Mouse (Mus musculus) heart, postnatal 0 days (tissue): ENCODE measurements around the gene Vmn1r85. TPM values are rescaled to one million over a fixed set of nuclear protein-coding genes. Genes with fewer than 3 reads are reported as not detected.

Experiments
- ATAC-seq: fragments of 200-750 bp; cut with Nextera tagmentation; 2 replicates; pipeline ENCODE4 v1.8.0; 2017; ENCODE audit warnings: low read depth, moderate number of reproducible peaks, moderate library complexity; ENCODE audit not compliant: insufficient read depth
- DNase-seq: peaks from one replicate; pipeline ENCODE4 v3.0.0-alpha.2; 2016; ENCODE audit warnings: low spot score
- H3K27ac ChIP-seq: fragments of 300-500 bp; sonication (generic); 2 replicates; pipeline ENCODE4 v1.5.1; 2014; ENCODE audit warnings: low read depth, mild to moderate bottlenecking
- H3K27me3 ChIP-seq: fragments of 300-500 bp; sonication (generic); 2 replicates; pipeline ENCODE4 v1.6.1; 2014; ENCODE audit warnings: low read length, mixed read lengths; ENCODE audit not compliant: control insufficient read depth, insufficient read depth
- H3K36me3 ChIP-seq: fragments of 300-500 bp; sonication (generic); replicated peaks from 2 replicates; pipeline ENCODE4 v1.6.1; 2014; ENCODE audit warnings: low read length, mixed read lengths; ENCODE audit not compliant: control insufficient read depth, insufficient read depth
- H3K4me1 ChIP-seq: fragments of 300-500 bp; sonication (generic); 2 replicates; pipeline ENCODE4 v1.6.1; 2014; ENCODE audit warnings: antibody characterized with exemption; ENCODE audit not compliant: control insufficient read depth, insufficient read depth
- H3K4me2 ChIP-seq: fragments of 300-500 bp; sonication (generic); 2 replicates; pipeline ENCODE4 v1.6.1; 2014; ENCODE audit warnings: low read depth, mild to moderate bottlenecking, low read length, moderate library complexity
- H3K4me3 ChIP-seq: fragments of 300-500 bp; sonication (generic); 2 replicates; pipeline ENCODE4 v1.5.1; 2014; ENCODE audit warnings: low read depth, low read length
- H3K9ac ChIP-seq: fragments of 300-500 bp; sonication (generic); replicated peaks from 2 replicates; pipeline ENCODE4 v1.6.1; 2014; ENCODE audit warnings: low read depth, low read length, mixed read lengths
- H3K9me3 ChIP-seq: fragments of 300-500 bp; sonication (generic); replicated peaks from 2 replicates; pipeline ENCODE4 v1.6.1; 2016; ENCODE audit warnings: low read length; ENCODE audit not compliant: control insufficient read depth
- CTCF ChIP-seq: IDR thresholded peaks from 2 replicates; pipeline ENCODE4 v1.5.1; 2016; ENCODE audit warnings: antibody characterized with exemption, control low read depth, low read depth
- EP300 ChIP-seq: IDR thresholded peaks from 2 replicates; pipeline ENCODE4 v1.6.1; 2016; ENCODE audit warnings: antibody characterized with exemption, low read depth
- WGBS: fragments of 180-500 bp; shearing (Covaris S2); extraction: QIAGEN DNeasy Blood & Tissue Kit; methylation state at CpG from one replicate; pipeline ENCODE4 v1.1.7; 2014; 5-methylcytosine and 5-hydroxymethylcytosine counted together
- polyA plus RNA-seq: library from polyadenylated mRNA; unstranded; fragments of >200 nt; fragmentation: Nextera tagmentation; extraction: Ambion mirVana; gene quantifications from 2 replicates; pipeline ENCODE4 v1.2.1, GENCODE M21; 2015
- total RNA-seq: library from RNA; depleted of rRNA; stranded (reverse); fragments of >200 nt; gene quantifications from 2 replicates; pipeline ENCODE4 v1.2.3, GENCODE M21; 2014; ENCODE audit warnings: low replicate concordance

Gene Vmn1r85
- total and polyA plus RNA-seq, 2 experiments from 2014 or later: not detected

DNA sequence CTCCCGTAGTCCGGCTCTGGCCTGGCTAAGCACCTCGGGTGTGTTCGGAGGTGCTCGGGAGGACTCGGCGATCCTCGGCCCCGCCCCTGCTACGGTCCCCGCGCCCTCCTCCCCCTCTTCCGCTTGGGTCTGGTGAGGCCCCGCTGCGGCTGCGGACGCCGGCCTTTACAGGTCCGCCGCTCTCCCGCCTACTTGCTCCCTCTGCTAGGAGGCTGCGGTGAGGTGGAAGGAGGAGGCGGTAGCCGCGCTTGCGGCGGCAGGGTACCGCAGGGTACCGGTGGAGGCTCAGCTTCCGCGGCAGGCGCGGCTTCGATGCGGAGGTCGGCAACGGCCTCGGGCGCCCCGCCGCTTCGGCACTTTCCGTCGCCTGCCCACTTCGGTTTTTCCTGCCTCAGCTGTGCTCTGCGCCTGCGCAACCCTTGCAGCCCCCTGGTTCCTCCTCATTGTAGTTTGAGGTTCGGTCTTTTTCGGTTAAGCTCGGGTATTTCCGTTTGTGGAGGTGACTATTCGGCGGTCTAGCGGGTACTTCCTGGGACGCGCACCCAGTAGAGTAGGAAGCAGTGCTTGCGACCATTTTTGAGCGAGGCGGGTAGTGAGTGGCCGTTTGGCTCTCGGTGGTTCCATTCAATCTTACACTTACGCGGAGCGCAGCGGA lies 56.9 kb downstream of the Vmn1r85 start, which contains the start of gene Ube2m:
TSS of gene Ube2m (minus strand) at position 375 of the 655 bp plus-strand sequence.
- under 1% methylated on average over 65 of the region's 65 CpGs for WGBS
- Histone ChIP-seq H3K4me2 (peak within 1 kb of the TSS; percentile 87), H3K27me3 (peaks cover 3% of the 10 kb centered on the region; the same call in 1 of the 2 replicates), H3K4me1 (peaks cover 32% of the 10 kb centered on the region), H3K36me3 (peaks cover 8% of the 10 kb centered on the region), H3K4me3 (peak within 1 kb of the TSS; percentile 92), H3K27ac (peak within 1 kb of the TSS; percentile 100), H3K9ac (peak within 1 kb of the TSS; percentile 98), H3K9me3 (no peaks in the 10 kb centered on the region)
- peak; percentile 95 for DNase-seq
- TF ChIP-seq CTCF: no peak
- 0 out of 2 replicates have a peak, but pooled peaks have one; percentile 24 for TF ChIP-seq EP300
- ATAC-seq: peak; percentile 92

DNA sequence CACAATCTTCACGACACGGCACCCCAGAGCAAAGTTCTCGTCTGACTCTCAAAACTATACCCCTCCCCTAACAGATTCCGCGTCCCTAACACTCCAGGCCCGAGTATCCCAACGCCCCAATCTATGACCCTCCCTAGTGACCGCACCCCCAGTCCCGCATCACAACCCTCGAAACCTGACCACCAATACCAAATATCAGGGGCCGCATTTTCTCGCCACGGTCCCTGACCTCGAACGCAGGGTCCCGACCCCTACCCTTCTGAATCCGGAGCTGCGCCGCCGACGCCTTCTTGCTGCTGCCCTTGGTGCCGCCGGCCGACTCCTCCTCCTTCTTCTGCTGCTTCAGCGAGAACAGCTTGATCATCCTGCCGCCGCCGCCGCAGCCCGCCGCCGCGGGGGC lies 57.6 kb downstream of the Vmn1r85 start:
- under 1% methylated on average over 32 of the region's 33 CpGs for WGBS

DNA sequence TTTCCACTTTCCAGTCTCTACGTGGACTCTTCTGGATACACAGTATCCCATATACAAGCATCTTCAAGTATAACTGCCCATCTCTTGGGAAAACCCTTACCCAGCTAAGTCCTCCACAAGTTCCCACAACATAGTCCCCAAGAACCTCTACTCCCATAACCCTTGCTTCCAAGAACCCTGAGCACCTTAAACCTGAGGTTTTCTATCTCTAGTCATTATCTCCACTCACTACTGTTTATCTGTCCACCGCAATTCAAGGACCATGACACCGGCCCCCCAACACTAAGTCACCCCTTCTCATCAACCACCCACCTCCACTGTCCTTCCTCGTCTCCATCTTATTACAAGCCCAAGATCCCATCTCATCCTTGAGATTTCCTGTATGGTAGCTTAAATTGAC lies 58.2 kb downstream of the Vmn1r85 start:
- ATAC-seq: no peak
- Histone ChIP-seq H3K4me2 (peak overlapping the region; percentile 87), H3K4me3 (peak overlapping the region; percentile 92), H3K36me3 (peaks cover 21% of the 10 kb centered on the region), H3K27ac (peak overlapping the region; percentile 100), H3K9ac (peak overlapping the region; percentile 98), H3K4me1 (peaks cover 32% of the 10 kb centered on the region), H3K9me3 (no peaks in the 10 kb centered on the region), H3K27me3 (no peaks in the 10 kb centered on the region; the same call in 1 of the 2 replicates)
- WGBS: 17% methylated on average over 4 of the region's 4 CpGs
- no peak for DNase-seq
- no peak for TF ChIP-seq CTCF
- no peak for TF ChIP-seq EP300

More for the DNA sequence above, 57.6 kb downstream of the Vmn1r85 start:
- peak overlapping the region; percentile 98 for H3K9ac ChIP-seq
- TF ChIP-seq CTCF: no peak
- no peak for TF ChIP-seq EP300
- H3K27me3 ChIP-seq: no peaks in the 10 kb centered on the region; the same call in 1 of the 2 replicates
- DNase-seq (no peak), ATAC-seq (no peak)
- H3K9me3 ChIP-seq: no peaks in the 10 kb centered on the region
- peaks cover 32% of the 10 kb centered on the region for H3K4me1 ChIP-seq
- H3K36me3 ChIP-seq: peaks cover 15% of the 10 kb centered on the region
- H3K4me3 ChIP-seq: peak overlapping the region; percentile 92
- peak overlapping the region; percentile 87 for H3K4me2 ChIP-seq
- H3K27ac ChIP-seq: peak overlapping the region; percentile 100

DNA sequence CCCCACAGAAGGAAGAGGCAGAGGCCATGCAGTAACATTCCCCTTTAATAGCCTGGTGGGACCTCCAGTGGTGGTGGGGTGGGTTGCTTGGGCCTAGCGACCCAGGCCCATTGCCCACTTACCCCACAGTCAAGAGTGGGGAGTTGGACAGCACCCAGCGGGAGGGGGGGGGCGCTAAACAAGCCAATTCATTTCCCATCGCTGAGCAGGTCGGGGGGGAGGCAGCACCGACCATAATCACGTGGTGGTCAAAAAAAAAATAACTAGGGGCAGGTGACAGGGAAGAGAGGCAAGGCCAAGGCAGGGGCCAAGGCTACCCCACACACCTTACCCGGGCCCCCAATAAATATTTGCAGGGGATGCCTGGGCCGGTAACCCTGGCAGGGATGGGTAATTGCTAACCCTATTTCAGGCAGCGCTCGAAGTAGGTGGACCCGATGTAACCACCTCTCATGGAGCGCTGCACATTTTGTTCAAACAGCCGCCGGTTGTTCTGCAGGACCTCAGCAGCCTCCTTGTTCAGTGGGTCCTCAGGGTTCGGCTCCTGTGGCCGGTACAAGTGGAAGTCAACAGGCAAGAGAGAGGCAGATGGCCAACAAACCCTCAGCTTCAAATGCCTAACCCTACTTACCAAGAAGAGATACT lies 59.6 kb downstream of the Vmn1r85 start:
- ATAC-seq (no peak), DNase-seq (no peak)
- Histone ChIP-seq H3K36me3 (peaks cover 35% of the 10 kb centered on the region), H3K4me2 (peak overlapping the region; percentile 92; the same call in 1 of the 2 replicates), H3K27ac (peak overlapping the region; percentile 94; the same call in 1 of the 2 replicates), H3K4me1 (peaks cover 32% of the 10 kb centered on the region), H3K9ac (no peak overlapping the region), H3K27me3 (no peaks in the 10 kb centered on the region), H3K9me3 (no peaks in the 10 kb centered on the region), H3K4me3 (no peak overlapping the region)
- TF ChIP-seq CTCF: no peak
- no peak for TF ChIP-seq EP300
- WGBS: 88% methylated on average over 17 of the region's 17 CpGs

DNA sequence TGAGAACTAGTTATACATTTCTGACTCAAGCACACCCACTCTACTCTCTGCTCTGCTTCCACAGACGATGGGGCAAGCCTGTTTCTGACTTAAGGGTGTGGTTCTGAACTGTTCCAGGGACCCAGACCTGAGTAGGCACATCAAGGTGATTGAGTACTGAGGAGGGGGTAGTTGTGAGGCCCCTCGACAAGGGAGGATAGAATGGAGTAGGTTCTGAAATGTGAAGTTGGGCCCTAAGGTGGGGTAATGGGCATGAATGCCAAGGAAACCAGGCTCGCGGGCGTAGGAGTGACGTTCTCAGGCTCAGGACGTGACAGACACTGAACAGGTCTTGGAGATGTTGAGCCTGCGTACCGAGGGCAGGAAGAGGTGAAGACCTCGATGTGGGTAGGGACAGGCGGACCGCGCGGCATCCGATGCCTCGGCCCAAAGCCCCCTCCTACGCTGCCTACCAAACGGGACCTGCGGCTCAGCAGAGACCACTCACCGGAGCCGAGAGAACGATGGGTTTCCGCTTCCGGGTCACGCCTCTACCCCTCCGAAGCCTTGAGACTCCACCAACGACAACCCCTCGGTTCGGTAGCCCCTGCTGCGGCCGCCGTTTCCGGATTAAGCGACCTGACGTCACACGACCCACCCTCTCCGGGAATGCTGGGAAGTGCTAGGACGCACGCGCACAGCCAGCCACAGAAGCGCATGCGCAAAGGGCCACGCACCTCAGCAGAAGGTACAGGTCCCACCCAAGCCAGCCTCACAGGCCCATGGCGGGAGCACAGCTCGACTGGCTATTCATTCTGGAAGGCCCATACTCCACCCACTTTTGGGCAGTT lies 60.6 kb downstream of the Vmn1r85 start, which contains the start of gene Chmp2a:
TSS of gene Chmp2a (minus strand) at position 660 of the 830 bp plus-strand sequence.
- H3K9me3 ChIP-seq: no peaks in the 10 kb centered on the region
- TF ChIP-seq CTCF (no peak), EP300 (peak; percentile 91)
- peak; percentile 82 for ATAC-seq
- peak within 1 kb of the TSS; percentile 92 for H3K4me2 ChIP-seq
- H3K4me1 ChIP-seq: peaks cover 31% of the 10 kb centered on the region
- peak; percentile 96 for DNase-seq
- peak within 1 kb of the TSS; percentile 79 for H3K4me3 ChIP-seq
- peaks cover 45% of the 10 kb centered on the region for H3K36me3 ChIP-seq
- H3K27ac ChIP-seq: peak within 1 kb of the TSS; percentile 94
- H3K27me3 ChIP-seq: no peaks in the 10 kb centered on the region
- peak within 1 kb of the TSS; percentile 89 for H3K9ac ChIP-seq
- under 1% methylated on average over 45 of the region's 45 CpGs for WGBS
